Mouse (Mus musculus) MEL (cell line): ENCODE results near the gene Trpm2. TPM values are rescaled to one million over a fixed set of nuclear protein-coding genes. Genes with fewer than 3 reads are reported as not detected.

Source experiments
- DNase-seq: peaks from one replicate; pipeline ENCODE4 v3.0.0; 2011; ENCODE audit warnings: low read depth, low spot score
- H3K27ac ChIP-seq: 2 replicates; pipeline ENCODE4 v1.5.1; 2012; ENCODE audit warnings: low read depth, mild to moderate bottlenecking, control low read depth, low read length, moderate library complexity; ENCODE audit not compliant: control insufficient read depth
- H3K27me3 ChIP-seq, 2 experiments: fragments of 150-350 bp in 1 of 2; sonication (generic) in 1 of 2; 2 replicates each; pipeline ENCODE4 v1.6.1; 2012; ENCODE audit warnings: low read length in 2 of 2, mild to moderate bottlenecking in 2 of 2, improper control_type of control experiment in 1 of 2, moderate library complexity in 1 of 2; ENCODE audit not compliant: insufficient read depth in 2 of 2, control insufficient read depth in 1 of 2
- H3K36me3 ChIP-seq, 2 experiments: 2 replicates each; pipeline ENCODE4 v1.6.1; 2012 to 2014; ENCODE audit warnings: low read length in 2 of 2, improper control_type of control experiment in 1 of 2, inconsistent platforms in 1 of 2, mild to moderate bottlenecking in 1 of 2; ENCODE audit not compliant: insufficient read depth in 2 of 2, control insufficient read depth in 1 of 2
- H3K4me1 ChIP-seq, 2 experiments: fragments of 150-350 bp in 1 of 2; sonication (generic) in 1 of 2; 2 replicates each; pipeline ENCODE4 v1.6.1; 2012; ENCODE audit warnings: low read length in 2 of 2, improper control_type of control experiment in 1 of 2, mild to moderate bottlenecking in 1 of 2; ENCODE audit not compliant: insufficient read depth in 2 of 2, control insufficient read depth in 1 of 2
- H3K4me3 ChIP-seq, 2 experiments: fragments of 150-350 bp in 1 of 2; sonication (generic) in 1 of 2; 2 replicates each; pipeline ENCODE4 v1.5.1; 2012; ENCODE audit warnings: low read depth in 2 of 2, low read length in 2 of 2, mild to moderate bottlenecking in 2 of 2, moderate library complexity in 2 of 2, control low read depth in 1 of 2, improper control_type of control experiment in 1 of 2; ENCODE audit not compliant: control insufficient read depth in 1 of 2, insufficient read depth in 1 of 2
- H3K79me2 ChIP-seq: 2 replicates; pipeline ENCODE4 v1.6.1; 2012; ENCODE audit warnings: mild to moderate bottlenecking, low read length, moderate library complexity; ENCODE audit not compliant: control insufficient read depth, poor library complexity, insufficient read depth
- H3K9ac ChIP-seq: 2 replicates; pipeline ENCODE4 v1.6.1; 2012; ENCODE audit warnings: low read depth, mild to moderate bottlenecking, control low read depth, low read length, moderate library complexity; ENCODE audit not compliant: control insufficient read depth, poor library complexity, severe bottlenecking
- H3K9me3 ChIP-seq: fragments of 150-350 bp; sonication (generic); replicated peaks from 2 replicates; pipeline ENCODE4 v1.6.1; 2012; ENCODE audit warnings: mild to moderate bottlenecking, low read length, improper control_type of control experiment, moderate library complexity; ENCODE audit not compliant: insufficient read depth
- CTCF ChIP-seq, 3 experiments: IDR thresholded peaks in 2 of 3; conservative IDR thresholded peaks in 1 of 3; 2 replicates each; pipeline ENCODE4 v1.5.1; 2011 to 2012; ENCODE audit warnings: low read length in 3 of 3, low read depth in 2 of 3, mild to moderate bottlenecking in 2 of 3, improper control_type of control experiment in 1 of 3, inconsistent platforms in 1 of 3, mixed read lengths in 1 of 3, moderate library complexity in 1 of 3; ENCODE audit not compliant: control insufficient read depth in 1 of 3, insufficient read depth in 1 of 3, poor library complexity in 1 of 3, severe bottlenecking in 1 of 3
- EP300 ChIP-seq, 2 experiments: IDR thresholded peaks; 2 replicates each; pipeline ENCODE4 v1.6.1; 2011; ENCODE audit warnings: improper control_type of control experiment in 2 of 2, low read length in 2 of 2, low read depth in 1 of 2, mild to moderate bottlenecking in 1 of 2
- ETS1 ChIP-seq: IDR thresholded peaks from 2 replicates; pipeline ENCODE4 v1.6.1; 2012; ENCODE audit warnings: low read depth, mild to moderate bottlenecking, inconsistent platforms, low read length, improper control_type of control experiment, moderate library complexity
- GATA1 ChIP-seq: IDR thresholded peaks from 2 replicates; pipeline ENCODE4 v1.6.1; 2011; ENCODE audit warnings: low read depth, low read length, improper control_type of control experiment
- JUND ChIP-seq: IDR thresholded peaks from 2 replicates; pipeline ENCODE4 v1.6.1; 2011; ENCODE audit warnings: low read depth, mild to moderate bottlenecking, improper control_type of control experiment, low read length
- MAFK ChIP-seq: IDR thresholded peaks from 2 replicates; pipeline ENCODE4 v1.6.1; 2011; ENCODE audit warnings: low read depth, mild to moderate bottlenecking, low read length, improper control_type of control experiment, borderline replicate concordance
- MAX ChIP-seq: IDR thresholded peaks from 2 replicates; pipeline ENCODE4 v1.6.1; 2011; ENCODE audit warnings: low read length, improper control_type of control experiment
- MAZ ChIP-seq: IDR thresholded peaks from 2 replicates; pipeline ENCODE4 v1.6.1; 2012; ENCODE audit warnings: low read depth, mild to moderate bottlenecking, inconsistent platforms, low read length, improper control_type of control experiment
- MEF2A ChIP-seq: IDR thresholded peaks from 2 replicates; pipeline ENCODE4 v1.6.1; 2014; ENCODE audit warnings: low read depth, mild to moderate bottlenecking, inconsistent platforms, low read length, improper control_type of control experiment; ENCODE audit not compliant: poor library complexity, insufficient replicate concordance, severe bottlenecking; ENCODE audit errors: extremely low read depth
- MXI1 ChIP-seq: IDR thresholded peaks from 2 replicates; pipeline ENCODE4 v1.6.1; 2011; ENCODE audit warnings: mild to moderate bottlenecking, low read depth, low read length, improper control_type of control experiment
- MYB ChIP-seq: IDR thresholded peaks from 2 replicates; pipeline ENCODE4 v1.6.1; 2011; ENCODE audit warnings: mild to moderate bottlenecking, low read depth, low read length, improper control_type of control experiment
- MYC ChIP-seq: IDR thresholded peaks from 2 replicates; pipeline ENCODE4 v1.6.1; 2011; ENCODE audit warnings: low read depth, mild to moderate bottlenecking, low read length, improper control_type of control experiment, moderate library complexity
- NELFE ChIP-seq: IDR thresholded peaks from 2 replicates; pipeline ENCODE4 v1.6.1; 2011; ENCODE audit warnings: low read depth, low read length, improper control_type of control experiment
- NRF1 ChIP-seq: IDR thresholded peaks from 2 replicates; pipeline ENCODE4 v1.6.1; 2014; ENCODE audit warnings: low read depth, mild to moderate bottlenecking, inconsistent platforms, low read length, improper control_type of control experiment, moderate library complexity; ENCODE audit not compliant: poor library complexity, insufficient read depth, severe bottlenecking
- POLR2A ChIP-seq, 2 experiments: IDR thresholded peaks; 2 replicates each; pipeline ENCODE4 v1.6.1; 2011 to 2012; ENCODE audit warnings: low read length in 2 of 2, mild to moderate bottlenecking in 2 of 2, control low read depth in 1 of 2, improper control_type of control experiment in 1 of 2, low read depth in 1 of 2, moderate library complexity in 1 of 2; ENCODE audit not compliant: control insufficient read depth in 1 of 2, insufficient read depth in 1 of 2, poor library complexity in 1 of 2
- RAD21 ChIP-seq: IDR thresholded peaks from 2 replicates; pipeline ENCODE4 v1.6.1; 2011; ENCODE audit warnings: mild to moderate bottlenecking, low read depth, low read length, improper control_type of control experiment
- RCOR1 ChIP-seq: IDR thresholded peaks from 2 replicates; pipeline ENCODE4 v1.6.1; 2012; ENCODE audit warnings: low read depth, mild to moderate bottlenecking, inconsistent platforms, low read length, improper control_type of control experiment
- USF2 ChIP-seq, 2 experiments: IDR thresholded peaks; 2 replicates each; pipeline ENCODE4 v1.6.1; 2011 to 2012; ENCODE audit warnings: improper control_type of control experiment in 2 of 2, low read length in 2 of 2, borderline replicate concordance in 1 of 2, inconsistent platforms in 1 of 2, low read depth in 1 of 2, mild to moderate bottlenecking in 1 of 2; ENCODE audit not compliant: insufficient read depth in 1 of 2
- ZKSCAN1 ChIP-seq: IDR thresholded peaks from 2 replicates; pipeline ENCODE4 v1.6.1; 2012; ENCODE audit warnings: low read depth, mild to moderate bottlenecking, inconsistent platforms, low read length, improper control_type of control experiment, moderate library complexity
- ZNF384 ChIP-seq: IDR thresholded peaks from 2 replicates; pipeline ENCODE4 v1.6.1; 2012; ENCODE audit warnings: low read depth, mild to moderate bottlenecking, inconsistent platforms, low read length, improper control_type of control experiment
- polyA plus RNA-seq, 2 experiments: library from polyadenylated mRNA; stranded (reverse) in 1 of 2; unstranded in 1 of 2; fragments of >175 nt in 1 of 2; fragments of >200 nt in 1 of 2; gene quantifications; 2 replicates each; pipeline versions ENCODE4 v1.2.1 to v1.2.4; 2012; ENCODE audit warnings: low replicate concordance in 2 of 2, low read depth in 1 of 2; ENCODE audit not compliant: insufficient read length in 2 of 2, insufficient read depth in 1 of 2, missing spikeins in 1 of 2
- total RNA-seq: library from RNA; depleted of rRNA; stranded (reverse); fragments of 300-350 nt; gene quantifications from 2 replicates; pipeline ENCODE4 v1.2.3, GENCODE M21; 2012

The Trpm2 gene
- total and polyA plus RNA-seq, 3 experiments, result 7.8 to 18.5 TPM; not detected in 1

GRCm38 (mm10) chr10:77969274-77969972, 940 bp downstream of the Trpm2 start:
- peak overlapping the region; percentile 35 for H3K9ac ChIP-seq
- H3K4me3 ChIP-seq, result peak overlapping the region in 1 of 2 experiments; percentile 24; a peak in 1 of 4 replicates
- H3K27me3 ChIP-seq, result no peaks in the 10 kb centered on the region
- TF ChIP-seq POLR2A (IDR thresholded peaks at IDR 0.05; ENCODE audit: control insufficient read depth in 1 of 2, insufficient read depth in 1 of 2, low read depth in 1 of 2, low read length in 2 of 2, poor library complexity in 1 of 2) (peak in 1 of 2 experiments; percentile 32; a peak in 1 of 4 replicates), CTCF (IDR thresholded peaks at IDR 0.05 in 2 of 3, conservative IDR thresholded peaks at IDR 0.05 in 1 of 3; ENCODE audit: control insufficient read depth in 1 of 3, insufficient read depth in 1 of 3, low read depth in 2 of 3, low read length in 3 of 3, poor library complexity in 1 of 3, severe bottlenecking in 1 of 3) (no peak), NRF1 (peak; percentile 68)
- H3K36me3 ChIP-seq, result peaks cover 0 to 6% of the 10 kb centered on the region in 2 experiments; a peak in 2 of 4 replicates
- H3K27ac ChIP-seq, result no peak overlapping the region
- H3K4me1 ChIP-seq, result peaks cover 5 to 13% of the 10 kb centered on the region in 2 experiments; a peak in 3 of 4 replicates
- peak; percentile 68 for DNase-seq
- no peaks in the 10 kb centered on the region; the same call in 1 of the 2 replicates for H3K79me2 ChIP-seq
- no peaks in the 10 kb centered on the region for H3K9me3 ChIP-seq

DNA sequence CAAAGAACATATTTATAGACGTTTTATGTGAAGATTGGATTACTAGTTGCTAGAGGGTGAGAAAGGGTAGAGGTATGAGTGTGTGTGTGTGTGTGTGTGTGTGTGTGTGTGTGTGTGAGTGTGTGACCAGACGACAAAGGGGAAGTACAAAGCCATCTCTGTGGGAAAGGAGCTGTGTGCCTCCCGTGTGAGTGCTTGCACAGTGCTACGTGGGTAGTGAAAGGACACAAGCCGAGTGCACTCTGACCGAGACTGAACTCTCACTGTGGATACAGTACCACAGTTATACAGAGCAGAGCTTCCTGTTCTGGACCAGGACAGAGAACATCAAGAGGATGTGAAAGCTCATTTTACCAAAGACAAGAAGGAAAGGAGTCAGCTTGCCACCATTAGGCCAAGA, 6.4 kb downstream of the Trpm2 start:
- H3K4me3 ChIP-seq, result no peak overlapping the region
- H3K4me1 ChIP-seq, result peaks cover 0 to 2% of the 10 kb centered on the region in 2 experiments; a peak in 1 of 4 replicates
- no peaks in the 10 kb centered on the region for H3K79me2 ChIP-seq
- peak; percentile 34 for DNase-seq
- TF ChIP-seq MAFK (no peak), EP300 (IDR thresholded peaks at IDR 0.05; ENCODE audit: low read depth in 1 of 2, low read length in 2 of 2) (no peak), POLR2A (IDR thresholded peaks at IDR 0.05; ENCODE audit: control insufficient read depth in 1 of 2, insufficient read depth in 1 of 2, low read depth in 1 of 2, low read length in 2 of 2, poor library complexity in 1 of 2) (no peak), MYC (no peak), MXI1 (no peak)
- TF ChIP-seq, all 39 proteins: peak for 0
- H3K27ac ChIP-seq, result no peak overlapping the region
- H3K9ac ChIP-seq, result no peak overlapping the region
- H3K27me3 ChIP-seq, result no peaks in the 10 kb centered on the region
- no peaks in the 10 kb centered on the region for H3K36me3 ChIP-seq
- no peaks in the 10 kb centered on the region for H3K9me3 ChIP-seq

DNA sequence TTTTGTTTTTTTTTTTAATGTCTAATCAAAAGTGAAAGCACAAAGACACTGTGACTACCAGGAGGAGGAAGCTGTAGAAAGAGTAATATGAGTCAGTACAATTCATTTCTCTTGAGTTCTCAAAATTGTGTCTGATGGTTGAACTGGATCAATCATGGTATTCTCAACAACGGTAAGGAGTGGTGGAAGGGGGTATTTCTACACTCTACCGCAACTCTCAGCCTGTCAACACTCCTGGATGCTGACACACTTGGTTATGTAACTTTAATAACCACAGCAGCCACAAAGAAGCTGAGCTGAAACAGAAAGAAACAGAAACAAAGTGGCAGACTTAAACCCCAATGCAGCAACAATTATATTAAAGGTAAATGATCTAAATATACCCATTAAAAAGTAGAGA, 7.6 kb downstream of the Trpm2 start:
- Histone ChIP-seq H3K27ac (no peak overlapping the region), H3K79me2 (no peaks in the 10 kb centered on the region), H3K4me1 (peaks cover 0 to 2% of the 10 kb centered on the region in 2 experiments; a peak in 1 of 4 replicates), H3K27me3 (no peaks in the 10 kb centered on the region), H3K9ac (no peak overlapping the region)
- DNase-seq, result no peak
- TF ChIP-seq MAX, result no peak
- no peak for TF ChIP-seq USF2 (IDR thresholded peaks at IDR 0.05; ENCODE audit: borderline replicate concordance in 1 of 2, insufficient read depth in 1 of 2, low read depth in 1 of 2, low read length in 2 of 2)
- TF ChIP-seq MAZ, result no peak
- no peak for TF ChIP-seq NELFE
- no peak for TF ChIP-seq ZKSCAN1
- TF ChIP-seq GATA1, result no peak
- TF ChIP-seq MYB, result no peak
- TF ChIP-seq JUND, result no peak
- no peak for TF ChIP-seq MEF2A
- no peak for TF ChIP-seq CTCF (IDR thresholded peaks at IDR 0.05 in 2 of 3, conservative IDR thresholded peaks at IDR 0.05 in 1 of 3; ENCODE audit: control insufficient read depth in 1 of 3, insufficient read depth in 1 of 3, low read depth in 2 of 3, low read length in 3 of 3, poor library complexity in 1 of 3, severe bottlenecking in 1 of 3)
- no peak for TF ChIP-seq RCOR1
- no peak for TF ChIP-seq ZNF384
- no peak for TF ChIP-seq ETS1
- no peak for TF ChIP-seq RAD21
- TF ChIP-seq, all 39 proteins: peak for 0
- Histone ChIP-seq H3K36me3 (no peaks in the 10 kb centered on the region; a peak in 1 of 4 replicates), H3K9me3 (no peaks in the 10 kb centered on the region), H3K4me3 (no peak overlapping the region)
